Mouse (Mus musculus) kidney, embryonic 16.5 days (tissue): ENCODE measurements around the gene Arl9. TPM values are rescaled to one million over a fixed set of nuclear protein-coding genes. Genes with fewer than 3 reads are reported as not detected.

Experiments
- polyA plus RNA-seq: library from polyadenylated mRNA; unstranded; fragments of >200 nt; fragmentation: Nextera tagmentation; extraction: Ambion mirVana; gene quantifications from 2 replicates; pipeline ENCODE4 v1.2.1, GENCODE M21; 2015

The Arl9 gene
- polyA plus RNA-seq, 1 experiment from 2014 or later = not detected

Other genes with a start within 250 kb of the Arl9 start
- 18.2 and 22.4 TPM in 2 replicates for gene Aasdh, start 98.5 kb upstream of the Arl9 start, polyA plus RNA-seq
- 349 and 353 TPM in 2 replicates for gene Paics, start 52.7 kb upstream of the Arl9 start, polyA plus RNA-seq
- 42.0 and 42.4 TPM in 2 replicates for gene Ppat, start 52.5 kb upstream of the Arl9 start, polyA plus RNA-seq
- 98.0 and 104 TPM in 2 replicates for gene Srp72, start 29.4 kb upstream of the Arl9 start, polyA plus RNA-seq
- 0.09 TPM in 1 of 2 replicates, not detected in the other for gene Thegl, start 12.0 kb downstream of the Arl9 start, polyA plus RNA-seq
- gene Hopx, start 111.1 kb downstream of the Arl9 start, polyA plus RNA-seq = 1.1 and 1.8 TPM in 2 replicates
- gene Spink2, start 207.4 kb downstream of the Arl9 start, polyA plus RNA-seq = 1.1 and 1.3 TPM in 2 replicates